Mouse (Mus musculus) thymus, postnatal 14 days (tissue): ENCODE results near the gene Pax2.

Experiments used
- DNase-seq: peaks from one replicate; pipeline ENCODE4 v3.0.0; 2021

Pax2 gene

GRCm38 (mm10) chr19:44749061-44749990, 6.5 kb upstream of the Pax2 start:
- no peak for DNase-seq

DNA sequence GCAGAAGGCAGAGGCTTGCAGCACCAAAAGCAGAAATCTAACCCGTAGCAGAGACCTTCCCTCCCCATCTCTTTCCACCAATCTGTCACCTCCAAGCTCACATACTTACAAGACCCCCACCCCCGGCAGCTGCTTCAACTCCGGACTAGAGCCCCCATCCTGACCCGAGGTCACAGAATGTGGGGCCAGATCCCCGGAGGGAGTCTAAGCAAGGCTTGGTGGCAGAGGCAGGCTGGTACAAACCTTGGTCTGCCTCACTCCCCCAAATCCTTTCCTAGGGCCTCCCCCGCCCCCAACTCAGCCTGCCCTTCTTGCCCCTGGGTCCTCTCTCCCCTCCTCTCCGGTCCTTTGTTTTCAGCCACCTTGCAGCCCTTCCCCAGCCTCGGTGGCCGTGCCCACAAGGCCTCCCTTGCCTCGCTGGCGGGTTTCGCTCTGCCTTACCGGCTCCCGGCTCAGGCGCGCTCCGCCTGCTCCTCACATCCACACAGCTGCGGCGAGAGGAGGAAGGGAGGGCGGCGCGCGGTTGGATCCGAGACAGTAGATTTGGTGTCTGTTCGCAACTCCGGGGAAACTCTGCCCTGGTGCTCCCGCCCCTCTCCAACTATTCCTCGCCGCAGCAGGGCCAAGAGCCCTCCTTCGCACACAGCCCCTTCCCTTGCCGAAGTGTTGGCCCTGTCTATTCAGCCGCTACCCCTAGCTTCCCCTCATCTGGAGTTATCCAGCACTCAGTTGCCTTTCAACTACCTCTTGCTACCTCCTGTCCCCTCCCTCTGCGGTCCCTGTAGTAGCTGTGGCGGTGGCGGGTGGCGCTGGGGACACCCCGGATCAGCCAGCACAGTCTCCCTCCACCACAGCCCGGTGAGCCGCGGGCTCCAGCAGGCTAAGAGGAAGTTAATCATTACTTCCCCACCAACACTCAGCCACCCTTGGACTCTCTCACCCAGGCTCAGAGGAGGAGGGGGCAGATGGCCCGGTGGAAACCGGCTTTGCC, 5.5 kb upstream of the Pax2 start:
- no peak for DNase-seq

DNA sequence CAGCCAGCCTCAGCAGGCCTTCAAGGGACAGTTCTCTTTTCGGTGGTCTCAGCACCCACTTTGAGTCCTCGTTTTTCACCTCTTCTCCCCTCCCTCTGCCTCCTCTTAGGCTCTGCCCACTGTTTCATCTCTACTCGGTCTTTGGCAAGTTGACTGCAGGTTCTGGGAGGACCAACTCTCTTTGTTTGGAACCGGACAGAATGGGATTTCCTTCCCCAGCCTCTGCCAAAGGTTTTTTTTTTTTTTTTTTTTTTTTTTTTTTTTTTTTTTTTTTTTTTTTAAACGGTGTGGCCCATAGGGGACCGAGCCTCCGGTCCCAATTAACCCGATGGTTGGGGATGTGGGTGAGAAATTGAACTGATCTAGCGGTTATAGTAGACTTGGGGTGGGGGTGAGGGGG, 4.8 kb upstream of the Pax2 start:
- DNase-seq = no peak

DNA sequence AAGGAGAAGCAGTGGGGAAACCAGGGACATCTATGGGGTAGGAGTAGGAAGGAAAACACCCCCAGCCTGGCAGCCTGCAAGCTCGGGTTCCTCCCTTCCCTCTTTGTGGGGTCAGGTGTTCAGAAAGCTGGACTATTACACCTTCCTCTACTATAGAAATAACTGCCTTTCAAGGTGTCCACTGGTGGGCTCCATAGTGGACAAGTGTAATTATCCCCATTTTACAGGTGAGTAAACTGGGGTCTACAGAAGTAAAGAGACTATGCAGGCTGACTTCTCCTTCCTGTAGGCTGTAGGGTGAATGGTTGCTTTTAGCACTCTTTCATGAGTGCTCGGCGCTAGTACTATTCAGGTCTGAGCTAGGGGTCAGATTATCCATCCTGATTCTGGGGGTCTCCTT, 4.3 kb upstream of the Pax2 start:
- DNase-seq = no peak

GRCm38 (mm10) chr19:44752056-44752940, 3.5 kb upstream of the Pax2 start:
- no peak for DNase-seq

DNA sequence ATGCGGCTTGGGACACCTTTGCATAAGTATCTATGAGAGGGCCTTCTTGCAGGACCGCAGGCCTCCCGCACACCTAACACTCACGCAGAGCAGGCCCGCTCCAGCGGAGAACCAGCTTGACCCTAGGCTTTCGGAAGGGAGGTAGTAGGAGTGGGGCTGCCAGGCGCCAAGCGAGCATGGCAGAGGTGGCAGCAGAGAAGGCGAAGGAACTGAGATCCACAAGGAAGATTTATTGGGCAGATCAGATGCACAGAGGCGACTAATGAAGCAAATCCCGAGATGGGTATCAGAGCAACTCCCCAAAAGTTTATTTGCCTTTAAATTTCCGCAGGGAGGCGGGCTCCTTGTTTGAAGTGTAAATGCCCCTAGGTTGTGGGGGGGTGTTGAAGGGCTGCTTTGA, 2.5 kb upstream of the Pax2 start:
- DNase-seq = no peak

- DNase-seq = peak; percentile 21
Observed at GRCm38 (mm10) chr19:44754461-44755377, 1.1 kb upstream of the Pax2 start.

- DNase-seq = no peak
Observed at GRCm38 (mm10) chr19:44755378-44755692, 510 bp upstream of the Pax2 start.

- no peak for DNase-seq
Observed at GRCm38 (mm10) chr19:44756421-44757230, 781 bp downstream of the Pax2 start.

GRCm38 (mm10) chr19:44757231-44757871, 1.5 kb downstream of the Pax2 start:
- no peak for DNase-seq

DNA sequence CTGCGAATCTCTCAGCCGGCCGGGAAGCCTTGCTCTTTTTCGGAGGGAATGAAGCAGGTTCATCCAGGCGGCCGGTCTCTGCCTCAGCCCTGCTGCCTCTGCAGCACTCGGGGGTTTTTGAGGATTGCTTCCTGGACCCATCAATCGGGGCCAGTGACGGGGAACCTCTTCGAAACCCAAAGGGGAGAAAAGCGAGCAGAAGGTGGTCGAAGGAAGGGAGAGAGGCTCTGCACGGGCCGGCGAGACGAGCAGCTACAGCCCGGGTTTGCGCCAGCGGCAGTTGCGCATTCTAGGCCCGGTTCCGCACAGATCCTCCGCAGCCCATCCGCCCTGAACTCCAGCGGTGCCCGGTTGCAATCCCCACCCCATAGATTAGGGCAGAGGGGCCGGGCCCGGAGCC, 3.0 kb downstream of the Pax2 start:
- no peak for DNase-seq

GRCm38 (mm10) chr19:44759531-44760118, 3.8 kb downstream of the Pax2 start:
- DNase-seq = no peak

DNA sequence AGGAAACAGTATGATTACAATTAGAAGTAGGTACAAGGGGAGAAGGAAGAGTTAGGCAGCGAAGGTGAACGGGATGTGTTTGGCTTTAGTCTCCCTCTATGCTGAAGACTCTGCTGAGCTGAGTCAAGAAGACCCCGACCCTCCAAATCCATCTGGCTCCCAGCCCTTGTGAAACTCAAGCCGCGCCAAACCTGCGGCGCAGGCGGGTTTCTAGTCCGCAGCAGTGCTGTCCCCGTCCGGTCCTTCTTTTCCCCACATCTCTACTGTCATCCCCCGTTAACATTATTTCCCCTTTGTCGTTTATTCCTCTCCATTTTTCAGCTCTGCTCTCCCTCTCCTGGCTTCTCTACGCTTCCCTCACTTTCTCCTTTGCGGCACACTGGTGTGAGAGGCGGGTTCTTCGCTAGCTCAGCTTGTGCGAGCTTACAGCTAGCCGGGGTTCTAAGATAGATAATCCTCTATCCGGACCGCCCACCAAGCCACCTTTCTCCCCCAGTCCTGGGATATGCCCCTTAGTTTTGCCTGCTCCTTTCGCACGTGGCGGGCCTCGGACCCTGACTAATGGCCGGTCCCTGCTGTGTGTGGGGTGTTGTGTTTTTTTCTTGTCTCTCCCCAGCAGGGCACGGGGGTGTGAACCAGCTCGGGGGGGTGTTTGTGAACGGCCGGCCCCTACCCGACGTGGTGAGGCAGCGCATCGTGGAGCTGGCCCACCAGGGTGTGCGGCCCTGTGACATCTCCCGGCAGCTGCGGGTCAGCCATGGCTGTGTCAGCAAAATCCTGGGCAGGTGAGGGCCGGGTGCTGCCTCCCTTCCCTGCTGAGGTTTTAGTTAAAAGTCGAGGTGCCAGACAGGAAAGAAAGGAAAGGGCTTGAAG, 4.7 kb downstream of the Pax2 start:
- no peak for DNase-seq

- DNase-seq = no peak
Observed at GRCm38 (mm10) chr19:44762121-44762621, 6.3 kb downstream of the Pax2 start.

GRCm38 (mm10) chr19:44770268-44771050, 14.6 kb downstream of the Pax2 start:
- DNase-seq = no peak

DNA sequence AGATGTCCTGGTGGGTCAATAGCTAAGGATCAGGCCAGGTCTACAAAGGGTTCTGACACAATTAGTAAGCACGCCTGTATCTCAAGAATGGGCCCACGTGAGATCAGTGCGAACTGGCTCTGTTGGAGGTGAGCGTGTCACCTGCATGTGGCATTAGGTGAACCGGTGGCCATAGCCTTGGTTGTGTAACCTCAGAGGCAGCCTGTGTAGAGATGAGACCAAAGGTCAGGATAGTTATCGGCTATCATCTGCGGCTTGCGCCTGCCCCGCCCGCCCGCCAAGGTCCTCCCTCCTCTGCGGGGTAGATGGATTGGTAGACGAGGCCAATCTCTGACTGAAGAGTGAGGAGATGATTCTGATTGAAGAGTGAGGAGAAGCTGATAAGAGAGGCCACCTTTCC, 15.7 kb downstream of the Pax2 start:
- no peak for DNase-seq

- no peak for DNase-seq
Observed at GRCm38 (mm10) chr19:44781987-44782386, 26.1 kb downstream of the Pax2 start.

- no peak for DNase-seq
Observed at GRCm38 (mm10) chr19:44784391-44784790, 28.5 kb downstream of the Pax2 start.
